Mouse (Mus musculus): Measurements from ENCODE around the gene Tle2. TPM values are rescaled to one million over a fixed set of nuclear protein-coding genes. Genes with fewer than 3 reads are reported as not detected.

Gene Tle2
- polyA plus RNA-seq, 1 experiment from 2014 or later: 17.9 TPM

DNA sequence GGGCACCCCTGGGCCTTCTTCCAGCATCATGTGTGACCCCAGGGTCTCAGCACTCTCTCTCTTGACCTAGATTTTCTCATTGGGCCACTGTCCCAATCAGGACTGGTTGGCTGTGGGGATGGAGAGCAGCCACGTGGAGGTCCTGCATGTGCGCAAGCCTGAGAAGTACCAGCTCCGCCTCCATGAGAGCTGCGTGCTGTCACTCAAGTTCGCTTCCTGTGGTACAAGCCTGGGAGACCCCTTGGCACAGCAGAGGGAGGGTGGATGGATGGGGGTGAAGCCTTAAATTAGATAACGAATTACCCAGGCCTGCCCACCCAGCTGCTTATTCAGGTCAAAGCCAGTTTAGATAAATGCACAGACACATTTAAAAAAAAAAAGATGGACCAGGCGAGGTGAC lies 14.4 kb downstream of the Tle2 start:
- Histone ChIP-seq H3K4me1 (no peaks in the 10 kb centered on the region), H3K9me3 (no peaks in the 10 kb centered on the region), H3K4me3 (no peak overlapping the region), H3K27ac (replicated peaks) (no peak overlapping the region), H3K9ac (replicated peaks) (no peak overlapping the region), H3K27me3 (peaks cover 82% of the 10 kb centered on the region), H3K4me2 (replicated peaks) (no peak overlapping the region), H3K36me3 (no peaks in the 10 kb centered on the region)
- no peak for ATAC-seq (ENCODE audit: low FRiP score, low read depth)
- WGBS: 73% methylated on average over 7 of the region's 7 CpGs

- no peak overlapping the region for H3K4me2 ChIP-seq (replicated peaks)
- H3K9me3 ChIP-seq: no peaks in the 10 kb centered on the region
- no peak for ATAC-seq (ENCODE audit: low FRiP score, low read depth)
- H3K36me3 ChIP-seq: no peaks in the 10 kb centered on the region
- H3K27me3 ChIP-seq: peaks cover 90% of the 10 kb centered on the region
- H3K4me3 ChIP-seq: no peak overlapping the region
- WGBS: 77% methylated on average over 9 of the region's 9 CpGs
- H3K9ac ChIP-seq (replicated peaks): no peak overlapping the region
- no peak overlapping the region for H3K27ac ChIP-seq (replicated peaks)
- peaks cover 15% of the 10 kb centered on the region for H3K4me1 ChIP-seq
Observed at GRCm38 (mm10) chr10:81591846-81592245, 17.5 kb downstream of the Tle2 start.

DNA sequence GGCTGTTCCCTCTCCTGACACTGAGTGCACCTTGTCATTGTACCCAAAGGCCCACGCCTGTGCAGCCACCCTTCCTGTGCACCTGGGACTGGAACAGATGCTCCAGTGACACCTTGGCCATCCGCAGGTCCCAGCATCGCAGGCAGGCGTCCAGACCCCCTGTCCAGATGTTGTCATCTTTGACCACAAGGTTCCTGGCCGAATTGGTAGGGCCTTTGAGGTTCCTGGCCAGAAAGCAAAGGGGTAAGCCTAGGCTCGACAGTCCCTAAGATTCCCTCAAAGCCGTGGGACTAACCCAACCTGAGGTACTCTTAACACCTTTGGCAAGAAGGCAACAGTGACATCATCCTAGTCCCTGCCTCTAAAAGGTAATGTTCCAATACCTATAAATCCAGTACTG lies 18.3 kb downstream of the Tle2 start:
- H3K4me1 ChIP-seq: peaks cover 23% of the 10 kb centered on the region
- H3K9ac ChIP-seq (replicated peaks): no peak overlapping the region
- peaks cover 90% of the 10 kb centered on the region for H3K27me3 ChIP-seq
- WGBS: 80% methylated on average over 7 of the region's 7 CpGs
- no peaks in the 10 kb centered on the region for H3K36me3 ChIP-seq
- H3K27ac ChIP-seq (replicated peaks): no peak overlapping the region
- H3K4me3 ChIP-seq: no peak overlapping the region
- H3K9me3 ChIP-seq: no peaks in the 10 kb centered on the region
- no peak overlapping the region for H3K4me2 ChIP-seq (replicated peaks)
- ATAC-seq (ENCODE audit: low FRiP score, low read depth): no peak

DNA sequence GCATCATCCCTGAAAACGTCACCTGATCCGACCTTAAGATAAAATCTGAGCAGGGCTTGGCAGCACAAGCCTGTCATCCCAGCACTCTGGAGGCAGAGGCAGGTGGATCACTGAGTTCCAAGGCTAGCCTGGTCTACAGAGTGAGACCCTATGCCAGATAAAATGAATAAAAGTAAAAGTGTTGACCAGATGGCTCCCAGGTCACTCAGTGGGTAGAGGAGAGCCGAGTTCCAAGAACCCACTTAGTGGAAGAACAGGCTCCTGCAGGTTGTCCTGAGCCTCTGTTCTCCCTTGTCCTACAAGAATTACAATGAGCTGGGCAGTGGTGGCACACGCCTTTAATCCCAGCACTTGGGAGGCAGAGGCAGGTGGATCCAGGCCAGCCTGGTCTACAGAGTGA lies 18.9 kb downstream of the Tle2 start:
- Histone ChIP-seq H3K4me1 (peaks cover 26% of the 10 kb centered on the region), H3K27ac (replicated peaks) (no peak overlapping the region), H3K4me3 (no peak overlapping the region), H3K36me3 (no peaks in the 10 kb centered on the region), H3K4me2 (replicated peaks) (no peak overlapping the region), H3K9me3 (no peaks in the 10 kb centered on the region), H3K27me3 (peaks cover 91% of the 10 kb centered on the region), H3K9ac (replicated peaks) (no peak overlapping the region)
- WGBS: 67% methylated on average over 4 of the region's 4 CpGs
- ATAC-seq (ENCODE audit: low FRiP score, low read depth): no peak

DNA sequence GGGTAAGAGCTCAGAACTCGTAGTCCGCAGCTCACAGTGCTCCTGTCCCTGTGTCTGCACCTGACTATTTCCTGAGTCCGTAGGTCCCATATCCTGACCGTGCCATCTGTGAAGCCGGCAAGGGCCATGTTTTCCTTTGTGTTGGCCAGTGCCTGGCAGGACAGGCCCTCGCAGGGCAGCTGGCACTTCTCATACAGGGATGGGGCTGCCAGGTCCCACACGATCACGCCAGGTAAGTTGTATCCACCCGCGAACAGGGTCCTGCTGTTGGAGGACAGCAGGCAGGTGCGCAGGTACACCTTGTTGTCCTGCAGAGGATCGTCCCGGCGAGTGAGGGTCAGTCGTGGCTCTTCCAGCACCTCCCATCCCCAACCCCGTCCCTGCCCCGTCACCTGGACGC lies 19.6 kb downstream of the Tle2 start:
- Histone ChIP-seq H3K27ac (replicated peaks) (no peak overlapping the region), H3K4me3 (no peak overlapping the region), H3K9me3 (no peaks in the 10 kb centered on the region), H3K4me2 (replicated peaks) (no peak overlapping the region), H3K9ac (replicated peaks) (no peak overlapping the region), H3K27me3 (peaks cover 92% of the 10 kb centered on the region), H3K4me1 (peaks cover 26% of the 10 kb centered on the region), H3K36me3 (no peaks in the 10 kb centered on the region)
- no peak for ATAC-seq (ENCODE audit: low FRiP score, low read depth)
- WGBS: 80% methylated on average over 18 of the region's 18 CpGs

- ATAC-seq (ENCODE audit: low FRiP score, low read depth): no peak
- Histone ChIP-seq H3K27me3 (peaks cover 97% of the 10 kb centered on the region), H3K4me1 (peaks cover 30% of the 10 kb centered on the region), H3K9ac (replicated peaks) (peak overlapping the region; percentile 24; the same call in 1 of the 2 replicates), H3K36me3 (no peaks in the 10 kb centered on the region), H3K4me3 (no peak overlapping the region), H3K27ac (replicated peaks) (no peak overlapping the region), H3K9me3 (no peaks in the 10 kb centered on the region), H3K4me2 (replicated peaks) (no peak overlapping the region)
- WGBS: 43% methylated on average over 5 of the region's 5 CpGs
Observed at GRCm38 (mm10) chr10:81595599-81595998, 21.2 kb downstream of the Tle2 start.

DNA sequence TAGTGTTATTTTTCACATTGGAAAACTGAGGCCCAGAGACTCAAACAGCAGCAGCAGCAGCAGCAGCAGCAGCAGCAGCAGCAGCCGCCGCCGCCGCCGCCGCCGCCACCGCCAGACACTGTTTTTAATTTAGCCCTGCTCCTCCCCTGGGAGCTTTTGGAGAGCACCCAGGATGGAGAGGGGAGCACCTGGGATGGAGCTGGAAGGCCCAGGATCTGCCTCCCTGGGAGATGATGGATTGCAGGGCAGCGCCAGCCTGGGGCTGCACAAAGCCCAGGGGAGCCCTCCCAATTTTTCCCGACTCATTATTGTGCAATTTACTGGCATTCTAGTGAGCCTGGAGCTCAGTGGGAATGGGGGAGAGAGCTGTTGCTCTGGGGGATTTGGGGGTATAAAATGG lies 22.2 kb downstream of the Tle2 start:
- no peaks in the 10 kb centered on the region for H3K36me3 ChIP-seq
- peaks cover 95% of the 10 kb centered on the region for H3K27me3 ChIP-seq
- H3K9me3 ChIP-seq: no peaks in the 10 kb centered on the region
- H3K4me1 ChIP-seq: peaks cover 39% of the 10 kb centered on the region
- H3K9ac ChIP-seq (replicated peaks): peak overlapping the region; percentile 35
- WGBS: 0% methylated on average over 10 of the region's 10 CpGs
- no peak for ATAC-seq (ENCODE audit: low FRiP score, low read depth)
- H3K27ac ChIP-seq (replicated peaks): peak overlapping the region; percentile 65; the same call in 1 of the 2 replicates
- H3K4me2 ChIP-seq (replicated peaks): peak overlapping the region; percentile 42
- H3K4me3 ChIP-seq: no peak overlapping the region

DNA sequence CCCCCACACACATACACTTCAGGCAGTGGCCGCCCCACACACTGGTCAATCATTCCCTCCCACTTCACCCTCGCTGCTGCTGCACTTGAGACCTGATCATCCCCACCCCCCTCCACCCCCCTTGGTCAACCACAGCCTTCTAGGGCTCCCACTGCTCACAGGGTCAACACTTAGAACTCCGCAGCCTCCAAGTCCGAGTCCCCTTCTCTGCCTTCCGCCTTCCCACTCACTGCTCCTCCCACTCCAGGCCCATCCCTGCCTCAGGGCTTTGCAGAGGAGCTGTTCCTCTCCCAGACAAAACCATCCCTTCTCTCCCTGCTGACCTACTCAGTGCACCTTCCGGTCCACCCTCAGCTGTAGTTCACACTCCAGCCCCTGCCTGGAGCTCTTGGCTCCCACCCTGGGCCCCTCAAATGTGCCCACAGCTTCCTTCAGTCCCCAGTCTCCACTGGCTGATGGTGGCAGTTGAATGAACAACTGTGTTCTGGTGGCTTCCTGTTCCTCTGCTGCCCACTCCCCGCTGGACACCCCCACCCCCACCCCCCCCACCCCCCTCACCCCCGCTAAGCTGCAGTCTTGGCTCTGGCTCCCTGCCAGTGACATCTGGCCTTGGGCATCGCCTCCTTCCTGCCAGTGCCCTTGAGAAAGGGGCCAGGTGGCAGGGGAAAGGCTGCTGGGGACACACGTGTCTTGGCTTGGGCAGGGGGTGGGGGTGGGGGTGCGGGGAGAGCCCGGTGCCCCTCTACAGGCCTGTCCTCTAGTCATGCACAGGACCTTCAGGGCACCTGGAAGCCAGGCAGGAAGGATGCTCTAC lies 23.0 kb downstream of the Tle2 start:
- Histone ChIP-seq H3K4me2 (replicated peaks) (peak overlapping the region; percentile 42), H3K27me3 (peaks cover 95% of the 10 kb centered on the region), H3K9ac (replicated peaks) (peak overlapping the region; percentile 31; the same call in 1 of the 2 replicates), H3K4me3 (no peak overlapping the region), H3K36me3 (no peaks in the 10 kb centered on the region), H3K27ac (replicated peaks) (peak overlapping the region; percentile 65), H3K4me1 (peaks cover 44% of the 10 kb centered on the region), H3K9me3 (no peaks in the 10 kb centered on the region)
- WGBS: 12% methylated on average over 12 of the region's 12 CpGs
- peak; percentile 21; the same call in 1 of the 2 replicates for ATAC-seq (ENCODE audit: low FRiP score, low read depth)

- WGBS: 38% methylated on average over 3 of the region's 3 CpGs
- Histone ChIP-seq H3K27me3 (peaks cover 90% of the 10 kb centered on the region), H3K9ac (replicated peaks) (no peak overlapping the region), H3K4me1 (peaks cover 49% of the 10 kb centered on the region), H3K36me3 (no peaks in the 10 kb centered on the region), H3K4me2 (replicated peaks) (no peak overlapping the region), H3K9me3 (no peaks in the 10 kb centered on the region), H3K4me3 (no peak overlapping the region), H3K27ac (replicated peaks) (no peak overlapping the region)
- no peak for ATAC-seq (ENCODE audit: low FRiP score, low read depth)
Observed at GRCm38 (mm10) chr10:81598342-81598741, 24.0 kb downstream of the Tle2 start.

- H3K9ac ChIP-seq (replicated peaks): no peak overlapping the region
- no peak overlapping the region for H3K27ac ChIP-seq (replicated peaks)
- WGBS: 53% methylated on average over 6 of the region's 6 CpGs
- H3K4me2 ChIP-seq (replicated peaks): no peak overlapping the region
- no peak overlapping the region for H3K4me3 ChIP-seq
- no peak for ATAC-seq (ENCODE audit: low FRiP score, low read depth)
- H3K36me3 ChIP-seq: no peaks in the 10 kb centered on the region
- peaks cover 49% of the 10 kb centered on the region for H3K4me1 ChIP-seq
- H3K27me3 ChIP-seq: peaks cover 85% of the 10 kb centered on the region
- no peaks in the 10 kb centered on the region for H3K9me3 ChIP-seq
Observed at GRCm38 (mm10) chr10:81598871-81599270, 24.5 kb downstream of the Tle2 start.

DNA sequence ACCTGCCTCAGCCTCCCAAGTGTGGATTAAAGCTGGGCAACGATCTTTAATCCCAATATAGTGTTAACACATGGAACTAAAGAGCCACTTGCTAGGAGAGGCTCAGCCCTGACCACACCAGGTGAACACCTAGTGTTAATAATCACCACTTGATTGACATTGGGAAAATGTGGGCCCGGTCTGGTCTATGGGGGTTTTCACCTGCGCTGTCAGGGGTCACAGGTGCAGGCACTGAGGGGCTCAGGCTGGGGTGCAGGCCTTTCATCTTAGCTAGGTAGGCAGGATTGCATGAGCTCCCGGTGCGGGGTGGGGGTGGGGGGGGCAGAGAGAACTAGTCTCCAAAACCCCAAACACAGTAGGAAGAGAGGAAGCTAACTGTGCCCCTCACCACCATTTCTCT lies 25.3 kb downstream of the Tle2 start:
- 84% methylated on average over 5 of the region's 5 CpGs for WGBS
- no peak for ATAC-seq (ENCODE audit: low FRiP score, low read depth)
- no peak overlapping the region for H3K4me2 ChIP-seq (replicated peaks)

GRCm38 (mm10) chr10:81600096-81600495 lies 25.7 kb downstream of the Tle2 start:
- no peaks in the 10 kb centered on the region for H3K9me3 ChIP-seq
- 58% methylated on average over 10 of the region's 10 CpGs for WGBS
- no peak overlapping the region for H3K27ac ChIP-seq (replicated peaks)
- H3K9ac ChIP-seq (replicated peaks): no peak overlapping the region
- H3K27me3 ChIP-seq: peaks cover 73% of the 10 kb centered on the region
- no peak overlapping the region for H3K4me2 ChIP-seq (replicated peaks)
- peaks cover 53% of the 10 kb centered on the region for H3K4me1 ChIP-seq
- no peaks in the 10 kb centered on the region for H3K36me3 ChIP-seq
- no peak for ATAC-seq (ENCODE audit: low FRiP score, low read depth)
- H3K4me3 ChIP-seq: no peak overlapping the region

More for the DNA sequence above, 25.3 kb downstream of the Tle2 start:
- Histone ChIP-seq H3K36me3 (no peaks in the 10 kb centered on the region), H3K9ac (replicated peaks) (no peak overlapping the region), H3K4me3 (no peak overlapping the region), H3K9me3 (no peaks in the 10 kb centered on the region), H3K27me3 (peaks cover 78% of the 10 kb centered on the region), H3K27ac (replicated peaks) (no peak overlapping the region), H3K4me1 (peaks cover 49% of the 10 kb centered on the region)
